Mouse (Mus musculus) brain, adult 2 months (tissue): ENCODE results near the gene Mgp.
A peak's percentile ranks its signal among the peaks of the same experiment; 100 is the strongest.

Experiments
- DNase-seq: peaks from one replicate; pipeline ENCODE4 v3.0.0; 2011; ENCODE audit warnings: low read depth, low spot score

The Mgp gene

DNA sequence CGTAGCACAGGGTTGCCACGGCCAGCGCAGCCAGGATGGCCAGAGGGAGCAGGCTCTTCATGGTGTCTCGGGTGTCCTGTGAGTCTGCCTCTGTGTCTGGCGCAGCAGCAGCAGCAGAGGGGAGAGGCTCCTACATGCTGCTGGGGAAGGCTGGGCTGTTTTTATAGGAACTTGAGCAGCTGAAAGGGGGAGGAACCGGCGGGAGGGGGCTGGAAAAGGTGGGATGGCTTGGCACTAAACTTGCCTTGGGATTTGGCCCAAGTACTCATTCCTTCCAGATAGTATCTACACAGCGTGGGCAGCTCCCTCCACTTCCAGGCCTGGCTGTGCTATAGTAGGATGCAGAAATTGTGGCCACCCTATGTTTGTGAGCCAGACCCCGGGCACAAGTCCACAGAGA, at the start of gene Mgp:
Mgp (minus strand) TSS at position 154 of the 400 bp plus-strand sequence.
- DNase-seq, result peak; percentile 71

DNA sequence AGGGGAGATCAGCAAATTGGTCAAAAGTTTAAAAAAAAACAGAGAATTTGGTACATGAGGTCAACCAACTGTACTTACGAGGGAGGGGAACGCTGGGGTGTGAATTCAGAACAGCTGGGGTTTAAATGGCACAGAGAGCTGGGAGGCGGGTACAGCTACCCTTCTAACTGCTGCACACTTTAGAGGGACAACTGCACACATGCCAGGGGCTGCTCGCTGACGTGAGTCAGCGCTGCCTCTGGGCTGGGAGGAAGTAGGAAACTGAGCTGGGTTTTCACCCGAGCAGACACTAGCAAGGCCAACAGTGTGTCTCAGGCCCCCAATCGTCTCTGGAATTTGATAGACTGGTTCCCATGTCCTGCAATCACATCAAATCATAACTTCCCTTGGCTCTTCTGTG, 49.4 kb upstream of the Mgp start:
- no peak for DNase-seq

GRCm38 (mm10) chr6:136923532-136923931, 47.9 kb upstream of the Mgp start, which contains the start of gene Pde6h:
Gene Pde6h (plus strand): TSS chr6:136923832.
- DNase-seq, result no peak

DNA sequence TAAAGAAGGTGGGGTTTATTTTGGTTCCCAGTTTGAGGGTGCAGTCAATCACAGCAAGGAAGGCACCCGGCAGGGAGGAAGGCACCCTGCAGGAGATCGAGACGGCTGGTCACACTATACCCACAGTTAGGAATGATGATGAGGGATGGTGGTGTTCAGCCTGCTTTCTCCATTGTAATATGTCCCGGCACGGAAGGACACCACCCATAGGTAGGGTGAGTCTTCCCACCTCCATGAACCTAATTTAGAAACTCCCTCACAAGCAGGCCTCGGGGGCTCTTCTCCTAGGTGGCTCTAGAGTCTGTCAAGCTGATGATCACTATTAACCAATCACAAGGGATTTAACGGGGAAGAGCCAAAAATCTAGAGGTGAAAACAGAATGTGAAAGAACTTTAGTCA, 47.2 kb upstream of the Mgp start:
- no peak for DNase-seq

DNA sequence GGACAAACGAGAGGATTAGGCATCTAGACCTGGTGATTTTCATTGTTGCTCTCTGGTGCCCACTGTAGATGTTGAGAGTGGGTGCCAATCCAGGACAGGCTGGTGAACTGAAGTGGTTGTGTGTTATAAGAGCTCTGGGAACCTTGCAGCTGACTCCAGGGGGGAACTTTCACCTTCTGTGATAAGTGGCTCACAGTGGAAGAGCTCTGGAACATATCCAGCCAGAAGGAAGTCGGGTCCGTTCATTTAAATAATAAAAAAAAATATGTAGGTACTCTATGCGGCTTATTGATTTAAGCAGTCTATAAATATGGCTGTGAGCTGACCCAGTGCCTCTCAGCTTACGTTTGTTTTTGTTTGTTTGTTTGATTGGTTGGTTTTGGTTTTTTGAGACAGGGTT, 46.5 kb upstream of the Mgp start, which contains the start of gene Erp27:
Erp27 (minus strand) TSS at position 101 of the 400 bp plus-strand sequence.
- DNase-seq, result no peak

DNA sequence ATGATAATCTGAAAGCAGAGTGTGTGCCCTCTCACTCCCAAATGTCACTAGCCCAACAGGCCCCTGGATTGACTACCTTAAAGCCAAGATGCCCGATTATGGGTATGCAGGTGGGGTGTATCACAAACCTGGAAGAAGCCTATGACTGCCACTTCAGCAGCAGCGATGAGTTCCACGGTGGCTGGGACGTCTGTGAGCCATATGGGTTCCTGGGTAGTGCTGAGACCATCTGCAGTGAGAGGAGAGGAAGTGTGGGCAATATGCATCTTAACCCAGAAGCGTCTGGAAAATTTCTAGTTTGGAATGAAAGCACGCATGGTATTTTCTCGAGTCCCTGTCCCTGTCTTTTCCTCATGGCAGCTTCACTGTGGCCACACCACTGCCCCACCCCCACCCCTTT, 46.0 kb upstream of the Mgp start:
- DNase-seq, result peak; percentile 55

DNA sequence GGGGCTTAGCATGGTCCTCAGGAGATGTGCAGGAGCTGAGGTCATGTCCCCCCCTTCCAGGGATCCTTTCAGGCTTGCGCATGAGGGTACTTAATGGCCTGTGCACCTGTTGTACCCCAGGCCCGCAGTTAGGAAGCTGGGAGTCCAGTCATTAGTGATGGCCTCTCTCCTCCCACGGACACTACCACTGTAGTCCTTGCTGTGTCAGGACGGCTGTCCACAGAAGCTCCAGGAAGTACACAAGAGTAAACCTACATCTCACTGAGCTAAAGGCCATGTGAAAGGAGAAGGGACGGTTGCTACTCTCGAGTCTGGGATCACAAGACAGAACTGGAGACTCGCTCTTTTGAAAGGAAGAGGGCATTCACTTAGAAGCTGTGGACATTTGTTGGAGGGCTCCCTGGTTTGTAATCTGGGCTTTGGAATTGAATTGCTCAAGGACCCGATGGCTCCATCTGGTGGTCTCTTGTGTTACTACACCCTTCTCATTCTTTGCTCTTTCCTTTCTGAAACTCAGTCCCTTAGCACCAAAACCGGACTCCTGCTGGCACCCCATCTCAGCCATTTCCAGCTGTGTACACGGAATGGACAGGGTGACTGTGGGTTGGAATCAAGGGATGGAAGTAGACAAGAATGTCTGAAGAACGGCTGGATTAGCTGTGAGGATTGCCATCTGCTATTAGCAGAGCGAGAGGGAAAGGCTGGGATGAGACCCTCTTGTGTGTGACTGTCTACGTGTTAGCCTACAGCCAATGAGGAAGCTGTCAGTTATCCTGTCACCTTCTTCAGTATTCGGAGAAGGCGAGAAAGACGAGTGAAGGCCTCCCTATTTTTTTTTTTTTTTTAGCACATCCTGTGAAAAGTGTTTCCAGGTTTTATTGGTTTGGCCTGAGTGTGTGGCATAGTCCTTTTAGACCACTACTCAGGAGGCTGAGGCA, 45.0 kb upstream of the Mgp start:
- peak; percentile 80 for DNase-seq

DNA sequence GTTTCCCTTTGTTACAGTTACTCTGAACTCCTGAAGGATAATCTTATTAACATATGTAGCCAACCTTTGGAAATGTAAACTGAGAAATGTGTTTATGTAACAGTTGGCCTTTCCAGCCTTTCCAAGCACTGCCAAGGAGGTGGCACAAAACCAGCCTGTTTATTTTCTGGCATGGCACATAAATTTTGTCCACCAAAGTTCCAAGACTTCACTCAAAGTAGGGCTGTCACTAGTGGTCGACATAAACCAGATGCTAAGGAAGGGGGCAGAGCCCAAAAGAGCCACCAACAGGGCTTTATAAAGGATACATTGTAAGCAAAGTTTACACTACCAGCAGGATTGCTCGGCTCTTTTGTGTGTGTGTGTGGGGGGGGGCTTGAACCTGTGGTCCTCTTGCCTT, 42.3 kb upstream of the Mgp start:
- DNase-seq, result no peak

- no peak for DNase-seq
Measured at GRCm38 (mm10) chr6:136915721-136916395, 40.2 kb upstream of the Mgp start.

DNA sequence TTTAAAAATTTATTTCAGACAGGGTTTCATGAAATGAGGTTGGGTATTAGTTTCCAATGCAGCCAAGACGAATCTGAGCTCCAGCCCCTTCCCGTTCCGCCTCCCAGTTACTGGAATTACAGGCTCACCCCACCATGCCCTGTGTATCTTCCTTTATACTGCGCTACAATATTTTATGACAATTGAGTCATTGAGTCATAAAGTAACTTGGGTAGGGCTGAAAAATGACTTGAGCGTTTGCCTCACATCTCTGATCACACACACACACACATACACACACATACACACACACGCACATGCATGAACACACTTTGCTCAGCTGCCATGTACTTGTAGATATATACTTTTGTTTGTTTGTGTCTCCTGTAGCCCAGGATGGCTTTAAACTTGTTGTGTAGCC, 38.6 kb upstream of the Mgp start:
- no peak for DNase-seq

DNA sequence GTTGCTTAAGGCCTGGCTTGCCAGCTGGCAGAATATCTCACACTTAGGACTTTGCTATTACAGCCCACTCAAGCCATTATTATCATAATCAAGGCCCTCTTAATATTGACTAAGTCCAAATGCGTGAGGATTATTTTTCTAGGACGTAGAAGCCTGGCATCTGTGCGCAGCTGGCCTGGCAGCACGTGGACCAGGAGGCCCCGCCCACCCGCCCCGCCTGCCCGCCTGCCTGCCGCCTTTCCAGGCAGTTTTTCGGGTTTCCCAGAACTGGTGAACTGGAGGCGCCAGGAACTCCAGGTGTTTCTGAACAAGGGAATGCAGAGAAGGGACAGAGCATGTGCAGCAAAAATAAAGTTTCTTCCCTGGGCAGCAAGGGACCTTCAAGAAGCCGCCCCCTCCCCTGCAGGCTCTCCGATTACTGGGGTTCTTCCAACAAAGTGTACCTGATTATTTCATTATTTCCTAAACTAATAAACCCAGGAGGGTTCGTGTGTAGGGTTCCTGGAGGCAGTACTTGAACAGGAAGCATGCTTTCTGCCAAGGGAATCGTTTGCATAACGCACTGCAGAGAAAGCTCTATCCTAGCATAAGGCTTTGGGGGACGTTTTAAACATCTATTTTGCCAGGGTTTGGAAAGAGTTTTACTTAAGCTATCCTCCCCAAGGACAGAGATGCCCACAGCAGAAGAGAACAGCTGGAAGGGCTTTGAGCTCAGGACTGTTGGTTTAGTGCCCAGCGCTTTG, 37.9 kb upstream of the Mgp start:
- DNase-seq, result peak; percentile 35

- no peak for DNase-seq
Measured at GRCm38 (mm10) chr6:136912751-136913265, 37.2 kb upstream of the Mgp start.

DNA sequence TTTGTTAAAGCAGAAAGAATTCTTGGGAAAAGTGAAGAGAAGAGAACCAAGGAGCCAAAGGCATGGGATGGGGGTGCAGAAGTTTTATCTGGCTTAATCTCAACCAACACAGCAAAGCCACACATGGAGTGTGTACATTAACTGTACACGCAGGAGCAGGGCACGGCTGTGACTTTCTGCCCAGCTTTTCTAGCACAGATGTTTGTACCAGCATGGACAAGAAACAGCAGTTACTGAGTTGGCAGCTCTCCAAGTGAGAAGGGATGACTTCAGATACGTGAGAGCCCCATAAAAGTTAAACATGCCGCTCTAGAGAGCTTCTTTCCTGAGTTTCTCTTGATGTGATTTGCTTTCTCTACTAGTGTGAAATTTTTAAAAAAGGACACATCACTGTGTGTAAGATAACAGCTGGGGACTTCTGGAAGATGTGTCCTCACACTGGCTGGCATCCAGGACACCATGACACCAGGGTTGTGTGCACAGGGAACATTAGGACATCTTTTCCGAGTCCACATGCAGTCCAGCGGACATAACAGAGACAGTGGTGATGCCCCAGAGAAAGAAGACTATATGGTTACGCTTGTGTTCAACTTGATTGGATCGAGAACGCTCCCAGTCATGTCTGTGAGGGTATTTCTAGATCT, 34.7 kb upstream of the Mgp start:
- DNase-seq, result peak; percentile 32

DNA sequence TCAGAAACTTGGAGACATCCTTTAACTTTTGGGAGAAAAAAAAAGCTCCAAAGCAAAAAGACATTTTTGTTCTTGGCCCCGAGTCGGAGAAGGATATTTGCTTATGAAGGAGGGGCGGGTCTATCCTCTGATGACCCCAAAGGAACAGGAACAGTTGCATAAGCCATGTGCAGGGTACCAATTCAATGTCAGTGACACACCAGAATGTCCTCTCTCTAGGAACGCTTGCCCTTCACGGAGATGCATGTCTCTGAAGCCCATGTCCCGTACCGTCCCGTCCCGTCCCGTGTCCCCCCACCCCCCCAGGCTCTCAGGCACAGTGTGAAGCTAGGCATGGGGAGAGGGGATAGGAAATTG, 31.3 kb upstream of the Mgp start:
- no peak for DNase-seq

DNA sequence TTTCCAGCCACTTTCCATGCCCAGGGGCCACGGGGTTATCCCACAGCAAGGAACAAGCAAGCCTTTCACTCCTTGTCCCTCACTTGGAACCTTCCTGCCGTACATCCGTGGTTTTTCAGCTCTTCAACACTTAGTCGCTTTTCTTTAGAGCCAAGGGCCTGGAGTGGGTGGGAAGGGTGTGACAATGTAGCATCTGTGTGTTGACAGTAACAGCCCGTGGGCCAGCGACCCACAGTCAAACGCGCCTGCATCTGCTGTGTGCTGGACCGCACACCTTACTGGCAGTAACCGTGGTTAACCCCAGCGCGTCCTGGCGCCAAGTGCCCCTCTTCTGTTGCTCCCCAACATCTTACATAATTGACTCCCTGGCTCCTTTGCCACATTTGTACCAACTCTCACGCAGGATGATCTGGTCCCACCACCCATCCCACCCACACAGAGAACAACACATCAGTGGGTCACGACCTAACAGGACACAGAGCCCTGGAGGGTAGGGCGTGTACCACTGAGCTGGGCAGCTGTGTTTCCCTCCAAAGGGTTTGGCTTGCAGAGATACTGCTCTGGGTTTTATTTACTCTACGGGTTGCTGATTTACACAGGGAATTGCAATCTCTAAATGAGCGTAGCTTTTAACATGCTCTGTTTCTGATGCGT, 30.8 kb upstream of the Mgp start:
- peak; percentile 28 for DNase-seq

DNA sequence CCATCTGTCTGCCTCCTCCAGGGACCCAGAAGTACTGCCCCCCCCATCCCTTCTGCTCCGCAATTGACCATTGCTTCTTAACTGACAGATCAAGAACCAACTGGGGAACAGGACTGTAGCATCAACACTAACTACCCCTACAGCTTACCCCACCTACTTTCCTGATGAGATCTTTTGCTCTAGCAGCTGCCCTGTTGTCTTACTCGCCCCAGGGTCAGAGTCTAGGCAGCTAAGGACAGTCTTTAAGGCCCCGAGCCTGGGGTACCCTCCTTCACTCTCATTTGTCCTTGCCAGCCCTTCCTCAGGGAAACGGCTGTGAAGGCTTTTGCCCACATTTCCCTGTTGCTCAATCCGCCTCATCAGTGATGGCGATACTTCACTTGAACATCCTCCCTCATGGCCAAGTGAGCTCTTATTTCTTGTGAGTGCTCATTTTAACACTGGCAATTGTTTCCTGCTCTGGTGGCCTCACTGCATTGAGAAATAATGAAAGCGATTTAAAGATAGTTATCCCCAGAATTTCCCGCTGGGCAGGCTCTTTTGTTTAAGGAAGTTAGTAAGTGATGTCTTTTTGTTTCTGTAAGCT, 28.4 kb upstream of the Mgp start:
- no peak for DNase-seq

DNA sequence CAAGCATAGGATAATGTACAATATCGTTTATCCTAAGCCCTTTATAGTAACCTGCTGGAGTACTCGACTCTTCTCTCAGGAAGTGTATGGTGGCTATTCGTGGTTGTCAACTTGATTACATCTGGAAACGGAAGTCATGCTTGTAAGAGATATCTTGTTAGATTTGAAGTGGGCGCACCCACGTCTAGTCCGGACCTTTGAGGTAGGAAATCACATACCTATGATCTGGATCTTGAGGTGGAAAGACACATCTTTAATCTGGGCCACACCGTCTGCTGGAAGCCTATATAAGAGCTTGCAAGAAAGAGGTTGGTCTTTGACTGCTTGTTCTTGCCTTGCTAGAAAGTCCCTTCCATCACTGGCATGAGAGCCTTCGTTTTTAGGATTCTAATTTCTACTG, 26.9 kb upstream of the Mgp start:
- no peak for DNase-seq

- DNase-seq, result no peak
Measured at GRCm38 (mm10) chr6:136901010-136901409, 25.4 kb upstream of the Mgp start.

DNA sequence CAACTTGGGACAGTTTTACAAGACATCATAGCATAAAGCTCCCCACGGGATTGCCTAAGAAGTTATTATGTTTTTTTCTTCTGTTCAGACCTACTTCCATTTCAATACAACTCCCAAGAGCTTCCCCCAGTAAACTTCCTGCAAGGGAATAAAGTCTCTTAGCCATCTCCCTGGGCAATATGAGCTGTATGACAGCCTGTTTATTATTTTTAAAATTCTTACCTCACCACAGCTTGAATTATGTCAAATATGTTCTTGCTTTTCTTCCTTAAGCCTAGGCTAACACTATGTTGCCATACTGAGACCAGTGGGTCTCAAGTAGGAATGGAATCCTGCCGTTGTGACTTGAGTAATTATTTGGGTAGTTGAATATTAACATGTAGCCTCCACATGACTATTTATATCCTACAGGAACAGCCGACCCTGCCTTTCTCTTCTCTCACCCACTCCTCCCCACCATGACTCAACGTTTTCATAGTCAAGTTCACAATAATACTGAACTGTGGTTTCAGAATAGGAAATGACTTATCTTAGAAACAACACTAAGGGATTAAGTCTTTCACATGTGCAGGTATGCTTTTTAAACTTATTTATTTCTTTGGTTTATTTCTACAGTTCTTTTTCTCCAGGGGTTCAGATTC, 24.9 kb upstream of the Mgp start:
- DNase-seq, result peak; percentile 34

- DNase-seq, result no peak
Measured at GRCm38 (mm10) chr6:136898954-136899353, 23.3 kb upstream of the Mgp start.
